Mouse (Mus musculus) c-Kit-positive CD71-positive TER-119-negative erythroid progenitor cells, embryonic 14.5 days (primary cell): ENCODE measurements around the gene Pfn1.

Experiments
- DNase-seq: peaks from one replicate; pipeline ENCODE4 v3.0.0-alpha.2; 2013; ENCODE audit warnings: low read depth

The Pfn1 gene

DNA sequence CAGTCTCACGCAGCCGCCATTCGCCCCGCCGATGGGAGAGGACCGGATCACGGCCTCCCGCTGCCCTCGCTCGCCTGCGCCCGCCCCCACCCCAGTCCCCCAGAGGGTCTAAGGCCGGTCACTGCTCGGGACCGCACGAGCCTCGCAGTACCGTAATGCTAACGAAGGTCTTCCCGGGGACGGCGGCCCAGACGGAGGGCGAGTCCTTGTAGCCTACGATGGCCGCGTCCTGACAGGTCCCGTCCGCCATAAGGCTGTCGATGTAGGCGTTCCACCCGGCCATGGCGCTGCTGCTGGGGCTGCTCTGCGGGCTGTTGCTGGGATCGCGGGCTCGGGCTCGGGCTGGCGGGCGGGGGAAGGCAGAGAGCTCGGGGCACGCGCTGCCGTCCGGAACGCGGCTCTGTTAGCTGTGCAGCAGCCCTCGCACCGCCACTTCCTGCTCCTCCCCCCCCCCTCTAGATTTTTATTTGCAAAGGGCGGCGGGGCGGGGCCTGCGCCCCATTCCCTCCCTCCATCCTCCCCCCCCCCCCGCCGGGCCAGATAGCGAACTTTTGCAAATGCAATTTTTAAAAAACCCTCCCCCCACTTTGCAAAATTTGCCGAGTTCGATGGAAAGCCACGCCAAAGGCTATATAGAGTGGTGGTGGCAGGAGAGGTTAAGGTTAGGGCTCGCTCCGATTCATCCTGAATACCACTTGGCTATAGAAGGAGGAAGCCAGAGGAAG lies at the start of gene Pfn1:
Gene Pfn1 (minus strand): TSS at position 447 of the 725 bp plus-strand sequence.
- no peak for DNase-seq

DNA sequence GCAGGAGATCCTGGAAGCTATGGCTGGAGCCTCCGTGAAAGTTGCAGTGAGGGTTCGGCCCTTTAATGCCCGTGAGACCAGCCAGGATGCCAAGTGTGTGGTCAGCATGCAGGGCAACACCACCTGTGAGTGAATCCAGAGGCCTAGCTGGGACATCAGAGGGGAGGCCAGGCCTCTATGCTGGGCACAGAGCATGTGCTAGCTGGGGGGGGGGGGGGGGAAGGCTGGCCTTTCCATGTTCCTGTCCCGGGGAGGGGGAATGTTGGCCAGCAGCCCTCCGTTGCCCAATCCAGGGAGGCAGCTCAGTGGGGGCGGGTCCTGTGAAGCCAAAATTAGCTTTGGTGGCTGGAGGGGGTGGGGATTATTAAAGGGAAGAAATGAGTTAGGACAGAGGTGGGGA lies 48.3 kb upstream of the Pfn1 start:
- no peak for DNase-seq

DNA sequence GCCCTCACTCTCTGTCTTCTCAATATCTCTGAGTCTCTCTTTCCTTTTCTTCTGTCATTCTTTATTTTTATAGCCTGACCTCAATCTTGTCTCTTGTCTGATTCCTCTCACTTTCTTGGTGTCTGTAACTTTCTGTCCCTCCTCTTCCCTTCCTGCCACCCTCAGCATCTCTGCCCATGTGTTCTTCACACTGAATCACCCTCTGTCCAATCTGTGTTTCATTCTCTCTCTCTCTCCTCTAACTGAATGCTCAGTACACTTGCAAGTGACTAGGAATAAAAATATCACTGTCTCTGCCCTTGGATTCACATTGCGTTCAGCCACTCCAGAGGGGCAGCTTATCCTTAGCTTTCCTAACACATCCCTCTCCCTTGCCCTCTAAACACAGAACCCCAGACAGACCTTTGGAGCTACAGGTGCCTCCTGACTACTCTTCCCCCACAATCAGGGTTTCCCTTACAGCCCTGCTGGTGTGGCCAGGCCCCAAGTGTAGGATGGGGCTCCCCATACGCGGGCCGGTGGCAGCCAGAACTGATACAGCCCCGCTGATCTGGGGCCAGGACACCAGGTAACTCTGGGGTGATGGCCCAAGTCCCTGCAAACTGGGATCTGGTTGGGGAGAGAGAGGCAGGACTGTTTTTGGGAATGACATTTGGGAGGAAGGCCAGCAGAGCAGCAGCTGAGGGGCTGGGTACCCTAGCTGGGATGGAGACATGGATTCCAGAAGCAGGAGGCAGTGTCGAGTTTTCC lies 47.7 kb upstream of the Pfn1 start:
- DNase-seq, result no peak

DNA sequence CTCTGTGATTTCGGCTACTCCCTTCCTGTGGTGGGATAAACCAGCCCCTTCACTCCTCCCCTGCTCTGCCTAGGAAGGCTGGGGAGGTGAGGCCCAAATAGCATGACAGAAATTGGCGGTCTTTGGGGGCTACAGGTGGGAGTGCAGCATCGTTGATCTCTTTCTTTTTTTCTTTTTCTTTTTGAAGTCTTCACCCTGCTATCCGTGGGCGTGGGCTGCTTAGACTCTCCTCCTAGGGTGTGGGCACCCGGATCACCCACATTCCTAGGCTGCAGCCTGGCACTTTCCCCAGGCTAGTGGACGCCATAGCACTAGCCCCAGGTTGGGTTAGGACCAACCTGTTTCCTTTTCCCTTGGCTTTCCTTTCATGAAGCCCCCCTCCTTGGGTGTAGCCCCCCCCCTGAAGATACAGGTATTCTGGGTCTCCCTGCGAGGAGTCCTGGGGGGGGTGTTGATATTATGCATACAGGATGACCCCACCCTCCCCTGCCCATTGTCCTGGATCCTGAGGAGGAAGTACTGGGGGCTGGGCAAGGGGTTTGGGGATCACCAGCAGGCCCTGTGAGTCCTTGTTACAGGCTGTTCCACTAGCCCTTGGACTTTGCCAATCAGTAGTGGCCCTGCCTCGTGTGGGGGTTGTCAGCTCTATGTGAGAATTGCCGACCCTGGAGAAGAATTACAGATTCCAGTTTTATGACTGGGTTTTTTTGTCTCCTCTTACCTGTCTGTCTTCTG lies 46.9 kb upstream of the Pfn1 start:
- no peak for DNase-seq

DNA sequence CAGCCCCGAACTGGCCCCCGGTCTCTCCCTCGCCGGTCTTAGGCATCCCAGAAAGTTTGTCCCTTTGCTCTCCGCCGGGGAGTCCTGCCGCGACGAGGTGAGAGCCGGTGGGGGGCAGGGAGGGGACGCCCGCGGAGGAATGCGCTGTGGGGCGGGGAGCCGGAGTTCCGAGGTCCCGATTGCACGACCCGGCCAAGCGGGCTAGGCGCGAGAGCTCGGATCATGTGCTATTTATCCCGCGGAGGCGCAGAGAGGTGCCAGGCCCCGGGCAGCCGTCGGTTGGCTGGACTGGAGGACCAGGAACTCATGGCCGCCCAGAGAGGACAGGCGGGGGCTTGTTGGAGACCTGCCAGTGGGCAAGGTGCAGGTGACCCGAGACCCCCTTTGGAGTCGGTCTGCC lies 46.2 kb upstream of the Pfn1 start:
- DNase-seq, result no peak

DNA sequence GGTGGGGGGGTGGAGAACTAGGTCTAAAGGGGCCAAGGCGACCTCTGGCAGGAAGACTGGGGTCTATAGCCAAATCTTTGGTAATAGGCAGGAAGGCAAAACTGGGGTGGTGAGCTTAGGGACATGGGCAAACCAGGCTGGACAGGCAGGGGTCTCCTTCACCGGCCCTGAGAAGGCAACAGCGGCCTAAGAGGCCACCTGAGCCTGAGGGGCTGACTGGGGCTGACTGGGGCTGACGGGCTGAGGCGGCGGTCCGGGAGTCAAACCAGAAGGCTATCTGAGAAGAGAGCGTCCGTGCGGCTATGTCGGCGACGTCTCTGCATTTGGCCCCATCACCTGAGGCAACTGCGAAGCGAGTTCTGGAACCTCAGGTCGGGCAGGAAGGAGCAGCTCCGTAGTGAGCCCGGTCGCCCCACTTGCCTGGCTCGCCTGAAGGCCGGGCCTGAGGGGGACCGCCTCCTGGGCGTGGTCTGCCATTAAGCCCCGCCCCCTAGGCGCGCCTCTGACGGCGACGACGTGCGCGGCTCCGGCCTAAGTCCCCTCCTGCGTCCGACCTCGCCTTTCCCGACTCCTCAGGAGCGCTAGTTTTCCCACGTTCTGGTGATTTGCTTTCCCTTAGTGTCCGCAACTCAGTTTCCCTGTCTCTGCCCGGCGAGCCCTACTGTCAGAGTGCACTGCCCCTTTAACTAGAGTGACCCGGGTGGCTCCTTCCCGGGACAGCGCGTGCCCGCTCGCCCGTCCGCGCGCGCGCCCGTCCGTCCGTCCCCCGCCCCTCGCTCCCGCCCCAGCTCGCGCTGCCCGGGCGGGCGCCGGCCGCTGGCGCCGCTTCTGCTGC lies 45.5 kb upstream of the Pfn1 start, which contains the start of the genes Inca1 and Kif1c:
Gene Inca1 (minus strand): TSS at position 434 of the 835 bp plus-strand sequence.
Gene Kif1c (plus strand): TSS at position 827 of the 835 bp plus-strand sequence.
- DNase-seq, result peak; percentile 80

DNA sequence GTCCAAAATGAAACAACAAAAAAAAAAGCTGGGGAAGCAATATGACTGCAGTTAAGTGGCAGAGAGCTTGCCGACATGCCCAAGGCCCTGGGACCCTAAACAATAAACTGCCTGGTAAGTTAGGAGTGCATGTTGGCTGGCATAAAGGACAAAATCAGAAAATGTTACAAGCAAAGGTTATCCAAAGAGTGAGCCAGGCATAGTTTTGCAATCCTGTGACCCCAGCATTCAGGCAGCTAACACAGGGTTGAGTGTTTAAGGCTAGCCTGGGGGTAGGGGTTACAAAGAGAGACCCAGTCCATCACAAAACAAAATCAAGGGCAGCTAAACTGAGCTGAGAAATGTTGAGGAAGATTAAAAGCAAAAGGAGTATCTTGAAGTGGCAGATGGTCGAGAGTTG lies 44.6 kb upstream of the Pfn1 start:
- DNase-seq, result no peak

DNA sequence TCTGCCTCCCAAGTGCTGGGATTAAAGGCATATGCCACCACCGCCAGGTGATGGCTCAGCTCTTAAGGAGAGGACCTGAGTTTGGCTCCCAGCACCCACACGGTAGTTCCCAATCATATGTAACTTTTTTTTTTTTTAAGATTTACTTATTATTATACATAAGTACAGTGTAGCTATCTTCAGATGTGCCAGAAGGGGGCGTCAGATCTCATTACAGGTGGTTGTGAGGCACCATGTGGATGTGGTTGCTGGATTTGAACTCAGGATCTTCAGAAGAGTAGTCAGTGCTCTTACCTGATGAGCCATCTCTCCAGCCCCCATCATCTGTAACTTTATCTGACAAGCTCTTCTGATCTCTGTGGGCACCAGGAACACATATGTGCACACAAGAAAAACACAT lies 42.9 kb upstream of the Pfn1 start:
- no peak for DNase-seq

DNA sequence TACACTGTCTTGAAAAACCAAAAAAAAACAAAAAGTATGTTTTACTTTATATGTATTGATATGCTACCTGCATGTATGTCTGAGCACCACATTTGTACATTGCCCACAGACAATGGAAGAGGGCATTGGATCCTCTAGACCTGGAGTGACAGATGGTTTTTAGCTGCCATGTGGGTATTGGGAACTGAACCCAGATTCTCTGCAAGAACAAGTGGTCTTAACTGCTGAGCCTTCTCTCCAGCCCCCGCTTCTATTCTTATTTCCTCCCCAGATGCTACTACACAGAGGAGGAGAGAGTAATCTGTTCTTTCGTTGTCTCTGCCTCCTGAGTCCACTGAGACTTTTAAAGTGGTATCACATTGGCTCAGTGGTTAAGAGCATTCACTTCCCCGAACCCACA lies 39.1 kb upstream of the Pfn1 start:
- DNase-seq, result no peak

DNA sequence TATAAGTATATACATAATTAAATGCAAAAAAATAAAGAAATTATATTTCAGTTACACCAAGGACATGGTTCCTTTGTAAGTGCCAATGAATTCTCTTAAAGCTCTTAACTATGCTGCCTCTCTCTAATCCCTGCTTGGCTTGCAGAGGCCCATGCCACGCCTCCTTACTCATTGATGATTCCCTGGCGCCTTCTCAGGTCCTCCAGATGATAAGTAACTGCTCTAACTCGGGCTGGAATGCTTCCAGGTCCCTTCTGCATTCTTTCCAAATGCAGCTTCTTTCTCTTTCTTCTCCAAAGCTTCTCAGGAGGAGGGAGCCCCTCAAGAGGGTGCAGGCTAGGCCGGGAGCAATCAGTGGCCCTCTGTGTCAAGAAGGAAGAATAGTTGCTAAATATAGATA lies 35.1 kb upstream of the Pfn1 start:
- DNase-seq, result no peak

DNA sequence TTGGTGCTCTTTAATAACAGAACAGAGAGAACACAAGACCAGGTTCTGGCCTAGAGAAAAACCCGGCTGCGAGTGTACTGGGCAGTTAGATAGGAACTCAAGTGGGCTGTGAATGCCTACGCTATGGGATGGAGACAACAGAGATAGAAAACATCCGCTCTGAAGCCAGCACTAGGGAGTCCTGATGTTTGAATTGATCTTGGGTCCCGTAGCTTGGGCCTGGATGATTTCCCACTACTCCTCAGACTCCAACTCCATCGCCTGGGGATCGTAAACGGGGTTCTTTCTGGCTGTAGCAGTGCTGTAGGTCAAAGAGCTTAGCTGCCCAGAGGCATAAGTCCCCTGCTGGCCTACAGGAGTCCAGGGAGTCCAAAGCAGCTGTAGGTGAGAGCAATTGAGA lies 33.9 kb upstream of the Pfn1 start:
- no peak for DNase-seq

DNA sequence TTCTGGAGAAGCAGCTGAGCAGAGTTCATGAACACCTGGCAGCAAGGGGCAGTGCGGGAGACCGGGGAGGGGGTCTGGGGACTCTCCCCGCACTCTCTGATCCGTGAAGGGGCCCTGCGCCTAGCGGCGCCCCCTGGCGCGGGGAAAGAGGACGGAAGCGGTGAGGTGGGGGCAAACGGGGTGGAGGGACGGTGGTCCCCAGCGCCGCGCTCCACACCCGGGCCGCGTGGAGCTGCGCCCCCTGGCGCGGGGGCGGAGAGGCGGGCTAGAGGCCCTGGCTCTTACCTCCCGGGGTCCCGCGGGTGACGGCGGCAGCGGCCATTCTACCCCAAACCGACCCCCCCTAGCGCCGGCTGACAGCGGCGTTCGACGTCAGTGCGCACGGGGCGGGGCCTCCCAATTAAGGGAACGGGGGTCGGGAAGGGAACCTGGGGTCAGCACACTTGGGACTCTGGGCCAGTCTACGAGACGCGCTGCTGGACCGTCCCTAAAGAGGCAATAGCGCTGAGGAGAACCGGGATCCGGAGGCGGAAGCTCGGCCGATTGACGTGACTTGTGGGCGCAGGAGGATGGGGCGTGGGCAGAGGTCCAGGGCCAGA lies 33.3 kb upstream of the Pfn1 start, which contains the start of gene Camta2:
Gene Camta2 (minus strand): TSS at position 505 of the 599 bp plus-strand sequence.
- no peak for DNase-seq

DNA sequence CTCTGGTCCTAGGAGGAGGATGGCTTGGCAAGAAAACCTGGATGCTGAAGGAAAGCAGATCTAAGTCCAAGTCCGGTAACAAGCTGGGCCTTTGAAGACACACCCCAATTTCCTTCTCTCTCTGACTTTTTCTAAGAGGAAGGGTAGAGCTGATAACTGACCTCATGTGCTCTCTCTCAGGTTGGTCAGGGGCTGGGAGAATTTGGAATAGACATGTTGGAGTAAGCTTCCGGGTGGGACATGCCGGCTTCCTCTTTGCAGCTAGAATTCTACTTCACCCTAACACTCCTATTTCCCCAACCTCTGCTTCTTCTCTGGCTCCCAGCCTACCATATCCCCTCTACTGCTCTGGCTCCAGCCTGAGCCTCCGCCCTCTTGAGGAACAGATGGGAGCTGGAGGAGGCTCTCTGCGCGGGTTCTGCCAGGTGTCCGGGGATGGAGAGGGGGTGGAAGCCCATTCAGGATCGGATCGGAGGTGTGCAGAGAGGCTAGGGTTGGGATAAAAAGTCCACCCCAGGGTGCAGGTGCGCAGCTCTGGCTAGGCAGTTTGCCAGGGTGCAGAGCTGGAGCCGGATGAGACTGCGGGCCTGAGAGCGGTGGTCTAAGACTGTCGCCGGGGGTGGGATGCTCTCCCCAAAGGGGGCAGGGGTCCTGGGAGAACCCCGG lies 32.6 kb upstream of the Pfn1 start:
- no peak for DNase-seq

DNA sequence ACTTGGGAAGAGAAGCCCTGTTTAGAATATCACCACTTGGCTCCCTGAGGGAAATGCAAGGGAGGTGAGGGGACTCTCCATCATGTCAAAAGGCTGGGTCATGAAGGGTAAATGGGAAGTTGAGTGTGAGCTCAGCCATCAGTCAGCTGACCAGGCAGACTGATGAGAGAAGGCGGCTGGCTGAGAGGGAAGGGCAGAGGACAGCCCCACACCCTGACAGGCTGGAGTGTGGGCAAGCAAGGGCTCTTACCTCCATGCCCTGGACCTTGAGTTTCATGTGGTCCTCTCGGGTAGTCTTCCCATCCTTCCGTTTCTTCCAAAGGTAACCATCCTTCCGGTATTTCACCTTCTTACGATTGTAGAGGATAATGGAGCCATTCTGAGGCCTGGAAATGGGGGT lies 29.2 kb upstream of the Pfn1 start:
- no peak for DNase-seq

DNA sequence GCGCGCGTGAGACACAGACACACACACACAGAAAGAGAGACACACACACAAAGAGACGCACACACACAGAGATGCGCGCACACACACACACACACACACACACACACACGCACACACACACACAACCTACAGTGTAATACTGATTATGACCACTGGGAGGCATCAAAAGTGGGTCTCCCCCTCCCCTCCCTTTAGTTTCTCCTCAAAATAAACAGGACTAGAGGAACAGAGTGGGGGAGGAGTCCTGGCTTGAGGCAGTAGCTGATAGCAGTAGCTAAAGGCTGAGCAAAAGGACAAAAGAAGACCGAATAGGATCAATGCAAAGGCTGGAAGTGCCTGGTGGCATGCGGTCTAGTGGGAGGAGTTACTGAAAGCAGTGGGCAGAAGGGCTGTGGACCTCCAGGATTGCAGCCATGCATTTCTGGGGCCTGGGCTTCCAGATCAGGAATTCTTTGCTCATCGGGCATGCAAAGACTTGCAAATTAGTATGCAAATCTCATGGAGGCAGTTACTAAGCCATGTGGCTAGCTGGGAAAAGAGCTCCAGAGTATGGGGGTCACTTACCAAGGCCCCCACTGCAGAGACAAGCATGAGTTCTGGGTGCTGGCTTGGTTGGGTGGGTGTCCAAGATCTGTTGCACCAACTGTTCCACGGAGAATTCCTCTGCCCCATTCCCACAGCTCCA lies 27.6 kb upstream of the Pfn1 start:
- DNase-seq, result no peak

DNA sequence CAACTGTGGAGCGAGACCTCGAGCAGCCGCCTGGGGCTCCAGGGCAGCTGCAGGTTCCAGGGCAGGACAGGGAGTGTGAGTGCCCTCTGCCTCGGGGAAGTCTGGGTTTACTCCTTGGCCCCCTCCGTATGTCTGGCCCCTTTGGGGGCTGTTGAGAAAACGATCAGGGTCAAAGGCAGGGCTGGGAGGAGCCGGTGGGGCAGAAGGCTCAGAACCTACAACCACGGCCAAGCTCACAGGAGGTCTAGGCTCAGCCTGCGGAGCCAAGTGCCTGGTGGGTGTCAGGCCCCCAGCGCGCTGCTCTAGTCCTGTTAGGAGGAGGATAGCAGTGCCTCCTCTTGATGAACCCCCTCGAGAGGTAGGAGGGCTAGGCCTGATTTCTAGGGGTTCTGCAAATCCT lies 26.7 kb upstream of the Pfn1 start:
- DNase-seq, result no peak

DNA sequence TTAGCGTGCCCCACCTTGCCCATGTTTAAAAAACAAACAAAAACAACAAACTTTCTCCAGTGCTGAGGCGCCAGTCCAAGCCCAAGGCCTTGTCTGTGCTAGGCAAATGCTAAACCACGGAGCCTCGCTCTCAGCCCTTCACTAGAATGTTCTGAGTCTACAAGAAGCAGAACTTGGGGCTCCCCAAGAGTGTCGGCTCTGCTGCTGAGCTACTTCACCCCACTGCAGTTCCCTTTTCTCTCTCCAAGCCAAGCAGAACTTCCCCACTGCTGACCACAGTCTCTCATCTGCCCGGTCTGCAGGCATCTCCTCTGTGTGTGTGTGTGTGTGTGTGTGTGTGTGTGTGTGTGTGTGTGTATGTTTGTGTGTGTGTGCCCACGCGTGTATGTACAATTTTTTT lies 25.4 kb upstream of the Pfn1 start:
- no peak for DNase-seq

DNA sequence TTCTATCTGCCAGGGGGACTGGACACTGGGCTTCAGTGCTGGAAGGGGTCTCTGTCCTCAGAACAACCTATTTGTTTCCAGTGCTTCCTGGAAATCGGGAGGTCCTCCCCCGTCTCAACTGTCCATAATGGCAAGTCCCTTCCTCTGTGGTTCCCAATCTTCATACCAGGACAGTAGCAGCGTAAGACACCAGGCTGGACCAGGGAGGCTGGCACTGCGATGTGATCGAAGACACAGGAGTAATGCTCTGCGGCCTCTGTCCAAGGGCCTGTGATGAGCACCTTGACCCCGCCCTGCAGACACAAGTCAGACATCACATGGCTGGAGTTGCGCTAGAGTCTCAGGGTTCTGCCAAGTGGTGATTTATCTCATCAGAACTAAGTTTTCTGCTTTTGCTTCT lies 24.9 kb upstream of the Pfn1 start:
- no peak for DNase-seq

DNA sequence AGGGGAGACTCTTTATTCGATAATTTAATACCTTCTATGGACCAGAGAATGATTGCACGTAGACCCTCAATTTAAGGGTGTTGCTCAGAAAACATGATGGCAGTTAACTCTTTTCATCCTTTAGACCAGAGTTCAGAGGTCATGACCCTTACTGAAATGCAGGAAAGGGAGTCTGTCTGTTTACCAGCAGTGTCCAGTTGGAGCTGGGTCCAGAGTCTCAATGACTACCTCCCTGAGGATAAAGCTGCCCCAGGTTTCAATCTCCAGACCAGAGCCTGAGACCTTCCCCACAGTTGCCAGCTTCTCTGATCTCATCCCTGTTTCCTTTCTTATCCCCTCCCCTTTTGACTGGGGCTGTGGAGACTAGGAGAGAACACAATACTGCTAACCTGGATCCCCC lies 24.1 kb upstream of the Pfn1 start:
- no peak for DNase-seq

DNA sequence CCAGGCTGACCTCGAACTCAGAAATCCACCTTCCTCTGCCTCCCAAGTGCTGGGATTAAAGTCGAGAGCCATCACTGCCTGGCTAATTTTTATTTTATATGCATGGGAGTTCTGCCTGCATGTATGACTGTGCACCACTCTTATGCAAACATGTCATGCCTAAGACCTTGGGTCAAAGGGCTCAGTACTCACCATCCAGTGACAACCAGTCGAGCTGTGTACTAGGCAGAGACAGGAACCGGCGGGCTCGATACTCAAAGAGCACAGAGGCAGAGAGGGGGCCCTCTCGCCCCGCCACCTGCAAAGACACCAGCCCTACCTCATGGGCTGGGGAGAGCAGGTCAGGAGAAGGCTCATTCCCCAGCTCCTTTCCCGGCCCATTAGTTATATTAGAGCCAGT lies 23.6 kb upstream of the Pfn1 start:
- DNase-seq, result no peak
